Mouse (Mus musculus): ENCODE measurements at regions not wholly inside any gene's neighbourhood (a gene's known extent, or its start where the extent isn't known, plus 50 kb on each side); places are given as distances from the start of the nearest gene placed in this dataset.

DNA sequence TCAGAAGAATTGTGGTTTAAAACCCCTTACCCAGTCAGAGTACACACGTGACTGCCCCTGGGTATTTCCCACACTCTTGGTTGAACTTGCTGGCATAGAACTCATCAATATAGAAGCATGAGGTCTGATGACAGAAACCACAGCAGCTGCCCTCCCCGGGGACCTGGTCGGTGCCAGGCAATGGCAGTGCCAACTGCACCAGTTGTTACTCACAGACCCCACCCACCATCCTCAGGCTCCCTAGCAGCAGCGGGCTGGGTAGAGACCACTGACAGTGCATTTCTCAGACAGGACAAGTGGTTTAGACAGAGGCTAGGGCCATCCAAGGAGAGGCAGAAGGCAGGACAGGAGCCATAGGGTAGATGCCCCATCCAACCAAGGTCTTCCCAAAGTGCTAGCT lies 144.7 kb upstream of the Lhx5 start:
- no peak for ATAC-seq (ENCODE audit: low FRiP score, low read depth)
- peaks cover 37% of the 10 kb centered on the region for H3K4me1 ChIP-seq
- peaks cover 78% of the 10 kb centered on the region for H3K27me3 ChIP-seq
- 87% methylated on average over 4 of the region's 4 CpGs for WGBS
- 0 out of 2 replicates have a peak, but pooled peaks cover 7% of the 10 kb centered on the region for H3K9me3 ChIP-seq
- no peak overlapping the region for H3K4me3 ChIP-seq
- H3K9ac ChIP-seq (replicated peaks): no peak overlapping the region
- H3K27ac ChIP-seq (replicated peaks): peak overlapping the region; percentile 54; the same call in 1 of the 2 replicates
- H3K36me3 ChIP-seq: no peaks in the 10 kb centered on the region
- H3K4me2 ChIP-seq (replicated peaks): no peak overlapping the region

DNA sequence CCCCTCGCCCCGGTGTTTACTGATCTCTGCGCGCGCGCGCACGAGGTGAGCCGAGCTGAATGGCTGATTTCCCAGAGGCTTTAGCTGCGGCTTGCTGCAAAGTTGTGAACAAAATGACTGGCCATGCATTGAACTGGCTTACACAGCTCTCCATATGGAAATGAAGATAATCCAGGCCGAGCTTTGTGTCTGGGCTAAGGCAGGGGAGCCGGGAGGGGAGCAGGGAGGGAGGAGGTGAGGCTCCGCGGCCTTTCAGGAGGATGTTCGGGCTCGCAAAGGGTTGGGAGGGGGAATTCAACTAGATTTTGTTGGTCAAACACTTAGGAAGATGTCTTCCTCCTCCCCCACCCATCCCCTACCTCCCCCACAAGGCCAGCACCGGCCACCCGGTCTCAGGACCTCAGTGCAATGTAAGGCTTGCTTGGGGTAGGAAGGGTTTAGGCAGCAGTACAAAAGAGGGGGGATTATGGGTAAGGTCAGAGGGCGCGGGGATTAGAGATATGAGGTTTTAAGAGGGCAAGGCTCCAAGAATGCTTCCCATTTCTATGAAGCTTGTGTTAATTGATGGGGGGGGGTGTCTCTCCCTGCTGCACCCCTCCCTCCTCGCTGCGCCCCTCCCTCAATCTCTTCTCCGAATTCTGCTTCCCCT lies 143.3 kb upstream of the Lhx5 start:
- H3K4me3 ChIP-seq: no peak overlapping the region
- peak overlapping the region; percentile 32 for H3K4me2 ChIP-seq (replicated peaks)
- H3K9me3 ChIP-seq: 0 out of 2 replicates have a peak, but pooled peaks cover 7% of the 10 kb centered on the region
- peaks cover 79% of the 10 kb centered on the region for H3K27me3 ChIP-seq
- peak; percentile 90 for ATAC-seq (ENCODE audit: low FRiP score, low read depth)
- H3K36me3 ChIP-seq: no peaks in the 10 kb centered on the region
- no peak overlapping the region; the same call in 1 of the 2 replicates for H3K9ac ChIP-seq (replicated peaks)
- peak overlapping the region; percentile 89 for H3K27ac ChIP-seq (replicated peaks)
- peaks cover 37% of the 10 kb centered on the region for H3K4me1 ChIP-seq
- WGBS: 4% methylated on average over 23 of the region's 23 CpGs

- Histone ChIP-seq H3K9me3 (0 out of 2 replicates have a peak, but pooled peaks cover 5% of the 10 kb centered on the region), H3K27ac (replicated peaks) (peak overlapping the region; percentile 69), H3K4me2 (replicated peaks) (0 out of 2 replicates have a peak overlapping the region, but pooled peaks have one; percentile 17), H3K4me3 (no peak overlapping the region), H3K36me3 (no peaks in the 10 kb centered on the region), H3K27me3 (peaks cover 90% of the 10 kb centered on the region), H3K9ac (replicated peaks) (0 out of 2 replicates have a peak overlapping the region, but pooled peaks have one; percentile 24), H3K4me1 (peaks cover 17% of the 10 kb centered on the region)
- 29% methylated on average over 16 of the region's 16 CpGs for WGBS
- ATAC-seq (ENCODE audit: low FRiP score, low read depth): peak; percentile 49; the same call in 1 of the 2 replicates
Measured at GRCm38 (mm10) chr5:120294526-120295078, 136.9 kb upstream of the Lhx5 start.

DNA sequence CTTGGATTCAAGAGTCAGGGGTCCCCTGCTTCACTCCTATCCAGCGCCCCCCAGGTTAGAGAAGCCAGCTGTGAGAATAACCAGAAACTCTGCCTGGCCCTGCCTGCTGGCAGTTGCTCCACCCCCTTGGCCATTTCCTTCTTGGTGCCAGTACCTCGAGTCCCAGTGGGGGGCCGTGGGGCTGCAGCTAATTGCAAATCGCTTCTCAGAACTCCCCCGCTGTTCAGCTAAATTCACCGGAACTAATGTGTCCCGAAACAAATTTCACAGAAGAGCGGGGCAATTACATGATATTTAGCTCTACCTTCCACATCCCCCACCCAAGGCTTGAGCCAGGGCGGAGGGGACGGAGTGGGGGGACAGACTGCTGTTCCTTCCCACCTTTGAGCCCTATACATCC lies 134.3 kb upstream of the Lhx5 start:
- Histone ChIP-seq H3K27ac (replicated peaks) (no peak overlapping the region), H3K9ac (replicated peaks) (no peak overlapping the region), H3K4me1 (peaks cover 40% of the 10 kb centered on the region), H3K4me2 (replicated peaks) (no peak overlapping the region), H3K27me3 (peaks cover 92% of the 10 kb centered on the region), H3K9me3 (no peaks in the 10 kb centered on the region), H3K4me3 (no peak overlapping the region), H3K36me3 (no peaks in the 10 kb centered on the region)
- WGBS: 15% methylated on average over 10 of the region's 10 CpGs
- no peak for ATAC-seq (ENCODE audit: low FRiP score, low read depth)

DNA sequence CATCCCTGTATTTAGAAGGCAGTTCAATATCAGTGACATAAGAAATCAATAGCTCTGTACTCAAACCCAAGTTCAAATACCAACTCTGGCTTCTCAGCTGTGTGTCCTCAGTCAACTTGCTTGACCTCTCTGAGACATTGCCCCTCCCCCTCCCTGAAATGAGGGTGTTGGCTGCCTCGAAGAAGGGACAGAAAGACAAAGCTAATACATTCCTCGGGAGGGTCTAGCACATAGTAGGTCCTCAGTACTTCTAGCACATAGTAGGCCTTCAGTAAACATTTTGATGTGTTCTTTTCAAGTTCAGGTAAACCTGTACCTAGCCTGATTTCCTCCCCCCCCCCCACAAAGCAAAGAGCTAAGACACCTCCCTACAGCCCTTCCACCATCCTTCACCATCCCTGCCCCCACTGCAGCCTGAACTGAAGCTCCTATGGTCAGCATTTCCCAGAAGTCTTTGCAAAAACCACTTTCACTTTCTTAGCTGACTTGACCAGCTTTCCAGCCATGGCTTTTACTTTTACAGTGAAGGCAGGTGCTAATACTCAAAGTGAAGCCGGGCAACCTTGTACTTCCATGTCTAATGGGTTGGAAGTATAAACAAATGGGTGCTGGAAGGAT lies 133.7 kb upstream of the Lhx5 start:
- peaks cover 92% of the 10 kb centered on the region for H3K27me3 ChIP-seq
- peaks cover 46% of the 10 kb centered on the region for H3K4me1 ChIP-seq
- no peak overlapping the region for H3K4me3 ChIP-seq
- no peak overlapping the region for H3K4me2 ChIP-seq (replicated peaks)
- H3K27ac ChIP-seq (replicated peaks): no peak overlapping the region
- H3K36me3 ChIP-seq: no peaks in the 10 kb centered on the region
- ATAC-seq (ENCODE audit: low FRiP score, low read depth): no peak
- no peak overlapping the region for H3K9ac ChIP-seq (replicated peaks)
- 52% methylated on average over 3 of the region's 3 CpGs for WGBS
- H3K9me3 ChIP-seq: no peaks in the 10 kb centered on the region

GRCm38 (mm10) chr5:120301672-120302071 lies 129.8 kb upstream of the Lhx5 start:
- peaks cover 93% of the 10 kb centered on the region for H3K27me3 ChIP-seq
- no peaks in the 10 kb centered on the region for H3K9me3 ChIP-seq
- peak overlapping the region; percentile 31; the same call in 1 of the 2 replicates for H3K4me3 ChIP-seq
- 3% methylated on average over 15 of the region's 16 CpGs for WGBS
- peak overlapping the region; percentile 63 for H3K27ac ChIP-seq (replicated peaks)
- peak overlapping the region; percentile 53 for H3K4me2 ChIP-seq (replicated peaks)
- no peaks in the 10 kb centered on the region for H3K36me3 ChIP-seq
- ATAC-seq (ENCODE audit: low FRiP score, low read depth): peak; percentile 25; the same call in 1 of the 2 replicates
- H3K4me1 ChIP-seq: peaks cover 59% of the 10 kb centered on the region
- H3K9ac ChIP-seq (replicated peaks): peak overlapping the region; percentile 52

- peaks cover 53% of the 10 kb centered on the region for H3K4me1 ChIP-seq
- H3K27ac ChIP-seq (replicated peaks): peak overlapping the region; percentile 63
Measured at GRCm38 (mm10) chr5:120302307-120302706, 129.2 kb upstream of the Lhx5 start.

DNA sequence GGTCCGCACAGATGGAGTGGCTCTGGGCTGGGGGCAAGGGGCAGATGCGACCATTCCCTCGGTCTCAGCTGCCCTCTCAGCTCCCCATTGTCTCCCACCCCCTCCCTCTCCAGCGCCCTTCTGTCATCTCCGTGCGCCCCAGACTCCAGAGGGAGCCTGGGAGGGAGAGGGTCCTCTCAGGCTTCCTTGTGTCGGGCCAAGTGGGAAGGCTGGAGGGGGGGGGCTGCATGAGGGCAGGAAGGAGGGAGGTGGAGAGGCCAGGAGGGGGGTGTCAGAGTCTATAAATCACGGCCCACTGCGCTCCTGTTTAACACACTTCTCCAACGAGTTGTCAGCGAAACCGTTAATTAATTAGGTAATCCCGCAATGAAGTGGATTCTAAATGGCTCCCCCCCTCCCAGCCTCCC lies 127.2 kb upstream of the Lhx5 start:
- no peak overlapping the region; the same call in 1 of the 2 replicates for H3K4me2 ChIP-seq (replicated peaks)
- H3K9ac ChIP-seq (replicated peaks): no peak overlapping the region
- peaks cover 71% of the 10 kb centered on the region for H3K27me3 ChIP-seq
- 25% methylated on average over 13 of the region's 13 CpGs for WGBS
- no peak overlapping the region for H3K27ac ChIP-seq (replicated peaks)
- H3K4me3 ChIP-seq: no peak overlapping the region
- no peaks in the 10 kb centered on the region for H3K36me3 ChIP-seq
- H3K9me3 ChIP-seq: no peaks in the 10 kb centered on the region
- peaks cover 52% of the 10 kb centered on the region for H3K4me1 ChIP-seq
- ATAC-seq (ENCODE audit: low FRiP score, low read depth): peak; percentile 19; the same call in 1 of the 2 replicates

More at GRCm38 (mm10) chr5:120302307-120302706, 129.2 kb upstream of the Lhx5 start:
- Histone ChIP-seq H3K36me3 (no peaks in the 10 kb centered on the region), H3K27me3 (peaks cover 88% of the 10 kb centered on the region), H3K9ac (replicated peaks) (peak overlapping the region; percentile 52), H3K4me2 (replicated peaks) (peak overlapping the region; percentile 53), H3K4me3 (peak overlapping the region; percentile 31), H3K9me3 (no peaks in the 10 kb centered on the region)
- WGBS: 1% methylated on average over 47 of the region's 47 CpGs
- peak; percentile 67 for ATAC-seq (ENCODE audit: low FRiP score, low read depth)

DNA sequence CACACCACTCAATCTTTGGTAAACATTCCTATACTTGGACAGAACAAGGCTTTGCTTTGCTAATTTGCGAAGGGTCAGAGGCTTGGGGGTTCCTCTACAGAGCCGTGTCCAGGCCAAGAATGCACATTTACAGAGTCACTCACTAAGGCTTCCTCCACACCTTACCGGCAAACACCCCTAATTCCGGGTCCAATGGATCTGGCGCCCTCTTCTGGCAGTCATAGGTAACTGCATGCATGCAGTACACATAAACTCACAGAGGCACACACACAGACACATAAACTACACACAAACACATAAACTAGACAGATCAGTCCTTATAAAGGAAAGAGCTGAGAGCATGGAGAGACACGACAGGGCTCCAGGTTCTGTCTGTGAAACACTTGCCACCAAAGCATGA lies 119.2 kb upstream of the Lhx5 start:
- no peak for ATAC-seq (ENCODE audit: low FRiP score, low read depth)
- Histone ChIP-seq H3K4me3 (no peak overlapping the region), H3K4me2 (replicated peaks) (no peak overlapping the region), H3K9ac (replicated peaks) (no peak overlapping the region), H3K4me1 (no peaks in the 10 kb centered on the region), H3K27me3 (peaks cover 69% of the 10 kb centered on the region), H3K27ac (replicated peaks) (no peak overlapping the region), H3K9me3 (peaks cover 6% of the 10 kb centered on the region), H3K36me3 (0 out of 2 replicates have a peak, but pooled peaks cover 5% of the 10 kb centered on the region)
- WGBS: 90% methylated on average over 6 of the region's 6 CpGs

DNA sequence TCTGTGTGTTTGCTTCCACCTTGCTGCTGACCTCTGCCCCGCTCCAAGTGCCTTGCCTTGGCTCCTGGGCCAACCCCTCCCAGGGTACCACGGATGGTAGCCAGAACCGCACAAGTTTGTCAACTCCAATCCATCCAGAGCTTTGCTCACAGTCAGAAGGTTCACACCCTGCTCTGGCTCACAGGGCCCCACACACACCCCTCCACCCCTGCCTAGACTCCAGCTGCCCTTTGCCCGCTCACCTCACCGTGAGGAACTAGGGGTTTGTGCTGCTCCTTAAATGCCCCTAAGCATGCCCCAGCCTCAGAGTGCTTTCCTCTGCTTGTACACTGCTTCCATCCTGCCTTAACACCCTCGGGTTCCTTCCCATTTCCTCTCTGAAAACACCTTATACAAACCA lies 117.5 kb upstream of the Lhx5 start:
- Histone ChIP-seq H3K36me3 (0 out of 2 replicates have a peak, but pooled peaks cover 5% of the 10 kb centered on the region), H3K27ac (replicated peaks) (no peak overlapping the region), H3K4me3 (no peak overlapping the region), H3K4me2 (replicated peaks) (no peak overlapping the region), H3K27me3 (peaks cover 84% of the 10 kb centered on the region), H3K9me3 (peaks cover 6% of the 10 kb centered on the region), H3K9ac (replicated peaks) (no peak overlapping the region), H3K4me1 (no peaks in the 10 kb centered on the region)
- WGBS: 81% methylated on average over 6 of the region's 6 CpGs
- no peak for ATAC-seq (ENCODE audit: low FRiP score, low read depth)

GRCm38 (mm10) chr5:120315116-120315515 lies 116.4 kb upstream of the Lhx5 start:
- H3K27ac ChIP-seq (replicated peaks): 0 out of 2 replicates have a peak overlapping the region, but pooled peaks have one; percentile 10
- H3K4me3 ChIP-seq: no peak overlapping the region
- H3K4me2 ChIP-seq (replicated peaks): no peak overlapping the region
- ATAC-seq (ENCODE audit: low FRiP score, low read depth): no peak
- no peaks in the 10 kb centered on the region for H3K4me1 ChIP-seq
- H3K9me3 ChIP-seq: peaks cover 6% of the 10 kb centered on the region
- 48% methylated on average over 8 of the region's 8 CpGs for WGBS
- 0 out of 2 replicates have a peak, but pooled peaks cover 5% of the 10 kb centered on the region for H3K36me3 ChIP-seq
- no peak overlapping the region for H3K9ac ChIP-seq (replicated peaks)
- peaks cover 88% of the 10 kb centered on the region for H3K27me3 ChIP-seq

GRCm38 (mm10) chr5:120318951-120319350 lies 112.5 kb upstream of the Lhx5 start:
- H3K4me2 ChIP-seq (replicated peaks): no peak overlapping the region
- WGBS: 68% methylated on average over 1 of the region's 1 CpGs
- no peak overlapping the region for H3K9ac ChIP-seq (replicated peaks)
- H3K27me3 ChIP-seq: peaks cover 91% of the 10 kb centered on the region
- peaks cover 21% of the 10 kb centered on the region for H3K4me1 ChIP-seq
- no peak for ATAC-seq (ENCODE audit: low FRiP score, low read depth)
- H3K27ac ChIP-seq (replicated peaks): no peak overlapping the region
- H3K9me3 ChIP-seq: no peaks in the 10 kb centered on the region
- H3K36me3 ChIP-seq: no peaks in the 10 kb centered on the region
- H3K4me3 ChIP-seq: no peak overlapping the region
